Mouse (Mus musculus) adrenal gland, postnatal 4 days (tissue): Measurements from ENCODE around the gene Lrmp. TPM values are rescaled to one million over a fixed set of nuclear protein-coding genes. Genes with fewer than 3 reads are reported as not detected.
A peak's percentile ranks its signal among the peaks of the same experiment; 100 is the strongest.

Source experiments
- DNase-seq, 2 experiments: peaks; one replicate each; pipeline ENCODE4 v3.0.0; 2021 to 2022; ENCODE audit warnings: low spot score in 2 of 2, mixed read lengths in 2 of 2
- total RNA-seq, 2 experiments: library from RNA; stranded (reverse); gene quantifications; 2 replicates each; pipeline ENCODE4 v1.2.3; 2021

Lrmp gene
- total RNA-seq, 2 experiments from 2014 or later = 5.2 to 5.9 TPM

GRCm38 (mm10) chr6:145197949-145198686 is 82.7 kb downstream of the Lrmp start:
- no peak for DNase-seq

GRCm38 (mm10) chr6:145202432-145203125 is 87.1 kb downstream of the Lrmp start:
- DNase-seq = no peak

- no peak for DNase-seq
These were observed 89.0 kb downstream of the Lrmp start for GRCm38 (mm10) chr6:145204440-145204839.

GRCm38 (mm10) chr6:145205142-145205541 is 89.7 kb downstream of the Lrmp start:
- DNase-seq = no peak

GRCm38 (mm10) chr6:145210056-145210680 is 94.7 kb downstream of the Lrmp start:
- no peak for DNase-seq

GRCm38 (mm10) chr6:145210816-145211338 is 95.4 kb downstream of the Lrmp start, which contains the start of the genes Casc1 and Etfrf1:
TSS of gene Casc1 (minus strand) at chr6:145211005.
TSS of gene Etfrf1 (plus strand) at chr6:145211134.
- DNase-seq = peak; percentile 88 to 93

- DNase-seq = no peak
These were observed 96.2 kb downstream of the Lrmp start for GRCm38 (mm10) chr6:145211376-145212305.

- DNase-seq = no peak
These were observed 98.5 kb downstream of the Lrmp start for GRCm38 (mm10) chr6:145213916-145214315.

GRCm38 (mm10) chr6:145215826-145216225 is 100.4 kb downstream of the Lrmp start:
- no peak for DNase-seq

GRCm38 (mm10) chr6:145224246-145224645 is 108.8 kb downstream of the Lrmp start:
- DNase-seq = no peak

Other genes with a start within 250 kb of the Lrmp start
- 10 to 100 TPM in 1 of 2 experiments, 1 to 10 TPM in 1; 8.9 to 10.4 TPM for gene Bcat1, start 39.5 kb upstream of the Lrmp start, total RNA-seq
- gene Casc1, start 95.4 kb downstream of the Lrmp start, total RNA-seq = 1 to 10 TPM; 1.4 to 1.6 TPM
- gene Etfrf1, start 95.5 kb downstream of the Lrmp start, total RNA-seq = 100 to 1,000 TPM in 1 of 2 experiments, 10 to 100 TPM in 1; 97.2 to 107 TPM
- gene Kras, start 134.6 kb downstream of the Lrmp start, total RNA-seq = 10 to 100 TPM; 44.1 to 47.0 TPM